ENCODE assay signal across 8 mouse cellular contexts in genomic region chr11:58092541-58092940, GRCm38 (mm10). TPM values are rescaled to one million over a fixed set of nuclear protein-coding genes. Genes with fewer than 3 reads are reported as not detected.
A peak's percentile ranks its signal among the peaks of the same experiment; 100 is the strongest.
DNase-seq lines count a peak whose midpoint lies in the region; ATAC-seq lines count a peak whose summit lies in the region.

No protein-coding gene starts in this region.

- no peaks in the 10 kb centered on the region for H3K9me3 ChIP-seq in neural tube, embryonic 12.5 days
- H3K9me3 ChIP-seq in limb, embryonic 15.5 days: no peaks in the 10 kb centered on the region
- no peaks in the 10 kb centered on the region for H3K9me3 ChIP-seq in stomach, embryonic 16.5 days (replicated peaks; ENCODE audit: control insufficient read depth, low read length)

- peaks cover 4% of the 10 kb centered on the region; the same call in 1 of the 2 replicates for H3K4me1 ChIP-seq in neural tube, embryonic 12.5 days
- peaks cover 16% of the 10 kb centered on the region for H3K4me1 ChIP-seq in limb, embryonic 15.5 days
- H3K4me1 ChIP-seq in stomach, embryonic 16.5 days (ENCODE audit: control insufficient read depth, insufficient read depth, low read length): peaks cover 16% of the 10 kb centered on the region

- 64% methylated on average over 4 of the region's 4 CpGs for WGBS in neural tube, embryonic 12.5 days
- WGBS in limb, embryonic 15.5 days: 53% methylated on average over 4 of the region's 4 CpGs
- 43% methylated on average over 4 of the region's 4 CpGs for WGBS in stomach, embryonic 16.5 days

- no peaks in the 10 kb centered on the region for H3K36me3 ChIP-seq in neural tube, embryonic 12.5 days
- H3K36me3 ChIP-seq in limb, embryonic 15.5 days: no peaks in the 10 kb centered on the region
- no peaks in the 10 kb centered on the region for H3K36me3 ChIP-seq in stomach, embryonic 16.5 days (ENCODE audit: control insufficient read depth, insufficient read depth, low read length)

- intact Hi-C loops in left cerebral cortex, postnatal 25 days (cut with DNase I): no loop called here

- H3K27me3 ChIP-seq in neural tube, embryonic 12.5 days (replicated peaks): peaks cover 8% of the 10 kb centered on the region; the same call in 1 of the 2 replicates
- H3K27me3 ChIP-seq in limb, embryonic 15.5 days: no peaks in the 10 kb centered on the region
- no peaks in the 10 kb centered on the region for H3K27me3 ChIP-seq in stomach, embryonic 16.5 days (ENCODE audit: control insufficient read depth, insufficient read depth, low read length)

- H3K4me3 ChIP-seq in neural tube, embryonic 12.5 days: no peak overlapping the region
- 0 out of 2 replicates have a peak overlapping the region, but pooled peaks have one; percentile 8 for H3K4me3 ChIP-seq in limb, embryonic 15.5 days
- peak overlapping the region; percentile 30 for H3K4me3 ChIP-seq in stomach, embryonic 16.5 days (replicated peaks; ENCODE audit: low read length)

- H3K9ac ChIP-seq in neural tube, embryonic 12.5 days: no peak overlapping the region
- H3K9ac ChIP-seq in limb, embryonic 15.5 days: no peak overlapping the region
- H3K9ac ChIP-seq in stomach, embryonic 16.5 days (ENCODE audit: low read length): peak overlapping the region; percentile 64

- no peak for ATAC-seq in neural tube, embryonic 12.5 days (ENCODE audit: low FRiP score, low read depth)
- ATAC-seq in limb, embryonic 15.5 days (ENCODE audit: insufficient number of reproducible peaks, low FRiP score, low TSS enrichment, low read depth): no peak
- ATAC-seq in stomach, embryonic 16.5 days (ENCODE audit: insufficient read depth, low FRiP score): no peak

- no peak overlapping the region for H3K27ac ChIP-seq in neural tube, embryonic 12.5 days
- H3K27ac ChIP-seq in limb, embryonic 15.5 days: no peak overlapping the region
- no peak overlapping the region for H3K27ac ChIP-seq in stomach, embryonic 16.5 days (ENCODE audit: low read length)

- DNase-seq in adrenal gland, adult 2 months: peak; percentile 11
- DNase-seq in adrenal gland, postnatal 14 days: no peak
- no peak for DNase-seq in neural tube, embryonic 10.5 days (ENCODE audit: extremely low spot score, low spot score)
- no peak for DNase-seq in left cerebral cortex, postnatal 25 days (ENCODE audit: low spot score in 2 of 2)
- DNase-seq in right cerebral cortex, postnatal 14 days: no peak

- H3K4me2 ChIP-seq in neural tube, embryonic 12.5 days (replicated peaks): peak overlapping the region; percentile 28
- peak overlapping the region; percentile 17; the same call in 1 of the 2 replicates for H3K4me2 ChIP-seq in limb, embryonic 15.5 days
- peak overlapping the region; percentile 50 for H3K4me2 ChIP-seq in stomach, embryonic 16.5 days (ENCODE audit: low read depth, low read length)

RNA-seq across cellular contexts. Expression of gene Gm12248, which starts 0.4 kb away (rescaled TPM):
- 1 to 10 TPM in 1 of 2 experiments, not detected in 1; 3.9 TPM for total RNA-seq in adrenal gland, adult 2 months (2021)
- 2.9 and 4.4 TPM in 2 replicates for polyA plus RNA-seq in adrenal gland, adult 2 months (2012; rRNA removed)
- total RNA-seq in adrenal gland, postnatal 14 days (2021): 0.26 and 0.30 TPM in 2 replicates
- not detected in 2 replicates for polyA plus RNA-seq in neural tube, embryonic 12.5 days (2016; fragmentation: Nextera tagmentation; extraction: Ambion mirVana)
- not detected in 2 replicates for polyA plus RNA-seq in limb, embryonic 15.5 days (2015; fragmentation: Nextera tagmentation; extraction: Ambion mirVana)
- not detected in 2 replicates for polyA plus RNA-seq in stomach, embryonic 16.5 days (2015; fragmentation: Nextera tagmentation; extraction: Ambion mirVana)
- not detected for total RNA-seq in left cerebral cortex, postnatal 25 days (2021)

RNA-seq across cellular contexts. Expression of gene Cnot8, which starts 11.4 kb away (rescaled TPM):
- 10 to 100 TPM; 46.7 to 49.6 TPM for total RNA-seq in adrenal gland, adult 2 months (2021)
- 25.3 and 29.8 TPM in 2 replicates for polyA plus RNA-seq in adrenal gland, adult 2 months (2012; rRNA removed)
- total RNA-seq in adrenal gland, postnatal 14 days (2021): 45.4 and 49.8 TPM in 2 replicates
- polyA plus RNA-seq in neural tube, embryonic 12.5 days (2016; fragmentation: Nextera tagmentation; extraction: Ambion mirVana): 109 and 116 TPM in 2 replicates
- polyA plus RNA-seq in limb, embryonic 15.5 days (2015; fragmentation: Nextera tagmentation; extraction: Ambion mirVana): 90.9 and 97.2 TPM in 2 replicates
- polyA plus RNA-seq in stomach, embryonic 16.5 days (2015; fragmentation: Nextera tagmentation; extraction: Ambion mirVana): 71.7 and 74.6 TPM in 2 replicates
- total RNA-seq in left cerebral cortex, postnatal 25 days (2021): 10 to 100 TPM; 53.3 to 54.6 TPM
